Mouse (Mus musculus): ENCODE measurements at regions not wholly inside any gene's neighbourhood (a gene's known extent, or its start where the extent isn't known, plus 50 kb on each side); places are given as distances from the start of the nearest gene placed in this dataset.

DNA sequence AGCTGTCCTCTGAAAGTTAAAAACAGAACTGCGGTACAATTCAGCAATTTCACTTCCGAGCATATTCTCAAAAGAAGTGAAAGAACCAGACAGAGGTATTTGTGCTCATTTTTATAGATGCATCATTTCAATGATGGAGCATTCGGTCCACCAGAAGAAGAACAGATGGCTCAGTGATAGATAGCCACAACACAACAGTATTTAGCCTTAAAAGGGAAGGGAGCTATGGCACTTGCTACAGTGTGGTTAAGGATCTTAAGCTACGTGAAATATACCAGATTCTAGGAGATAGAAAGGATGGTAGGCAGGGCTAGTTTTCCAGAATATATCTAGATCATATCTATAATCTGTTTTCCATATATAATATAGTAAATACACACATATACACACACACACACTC is 77.5 kb upstream of the Gadd45a start:
- TF ChIP-seq CTCF (IDR thresholded peaks at IDR 0.05; ENCODE audit: insufficient read depth, low read depth, low read length), result no peak
- no peak for TF ChIP-seq POLR2A (IDR thresholded peaks at IDR 0.05; ENCODE audit: insufficient read depth, low read depth, low read length)

All from olfactory bulb, adult 2 months (tissue).